Mouse (Mus musculus) monocyte, adult 2 months (primary cell): Measurements from ENCODE around the gene Dennd1c.
A peak's percentile ranks its signal among the peaks of the same experiment; 100 is the strongest.

Source experiments
- DNase-seq, 2 experiments: peaks; one replicate each; pipeline ENCODE4 v3.0.0; 2022; ENCODE audit warnings: low spot score in 2 of 2, low read depth in 1 of 2

The Dennd1c gene

GRCm38 (mm10) chr17:57078336-57078735 is at the start of gene Dennd1c:
Dennd1c (minus strand) TSS chr17:57078514.
- peak in 1 of 2 experiments; percentile 65 for DNase-seq

- DNase-seq, result no peak
Observed at GRCm38 (mm10) chr17:57125853-57126622, 47.7 kb upstream of the Dennd1c start.

- DNase-seq, result no peak
Observed at GRCm38 (mm10) chr17:57124792-57125191, 46.5 kb upstream of the Dennd1c start.

GRCm38 (mm10) chr17:57123192-57124118 is 45.1 kb upstream of the Dennd1c start:
- no peak for DNase-seq

- no peak for DNase-seq
Observed at GRCm38 (mm10) chr17:57121856-57122255, 43.5 kb upstream of the Dennd1c start.

- no peak for DNase-seq
Observed at GRCm38 (mm10) chr17:57118524-57119349, 40.4 kb upstream of the Dennd1c start.

GRCm38 (mm10) chr17:57116801-57117200 is 38.5 kb upstream of the Dennd1c start:
- DNase-seq, result no peak

- peak; percentile 82 to 86 for DNase-seq
Observed at GRCm38 (mm10) chr17:57112768-57113474, 34.6 kb upstream of the Dennd1c start.

GRCm38 (mm10) chr17:57110005-57110404 is 31.7 kb upstream of the Dennd1c start:
- DNase-seq, result no peak

- no peak for DNase-seq
Observed at GRCm38 (mm10) chr17:57108666-57109171, 30.4 kb upstream of the Dennd1c start.

- DNase-seq, result no peak
Observed at GRCm38 (mm10) chr17:57108040-57108665, 29.8 kb upstream of the Dennd1c start.

- DNase-seq, result no peak
Observed at GRCm38 (mm10) chr17:57107064-57107463, 28.8 kb upstream of the Dennd1c start.

GRCm38 (mm10) chr17:57106035-57106368 is 27.7 kb upstream of the Dennd1c start:
- DNase-seq, result no peak

- DNase-seq, result no peak
Observed at GRCm38 (mm10) chr17:57105181-57106034, 27.1 kb upstream of the Dennd1c start, which contains the start of gene Tnfsf9. Tnfsf9 (plus strand) TSS chr17:57105325.

- DNase-seq, result no peak
Observed at GRCm38 (mm10) chr17:57104496-57104895, 26.2 kb upstream of the Dennd1c start.

- DNase-seq, result no peak
Observed at GRCm38 (mm10) chr17:57102276-57102675, 24.0 kb upstream of the Dennd1c start.

- no peak for DNase-seq
Observed at GRCm38 (mm10) chr17:57099629-57100325, 21.5 kb upstream of the Dennd1c start.

GRCm38 (mm10) chr17:57098321-57098720 is 20.0 kb upstream of the Dennd1c start:
- DNase-seq, result no peak
